Mouse (Mus musculus): ENCODE measurements at regions not wholly inside any gene's neighbourhood (a gene's known extent, or its start where the extent isn't known, plus 50 kb on each side); places are given as distances from the start of the nearest gene placed in this dataset.

DNA sequence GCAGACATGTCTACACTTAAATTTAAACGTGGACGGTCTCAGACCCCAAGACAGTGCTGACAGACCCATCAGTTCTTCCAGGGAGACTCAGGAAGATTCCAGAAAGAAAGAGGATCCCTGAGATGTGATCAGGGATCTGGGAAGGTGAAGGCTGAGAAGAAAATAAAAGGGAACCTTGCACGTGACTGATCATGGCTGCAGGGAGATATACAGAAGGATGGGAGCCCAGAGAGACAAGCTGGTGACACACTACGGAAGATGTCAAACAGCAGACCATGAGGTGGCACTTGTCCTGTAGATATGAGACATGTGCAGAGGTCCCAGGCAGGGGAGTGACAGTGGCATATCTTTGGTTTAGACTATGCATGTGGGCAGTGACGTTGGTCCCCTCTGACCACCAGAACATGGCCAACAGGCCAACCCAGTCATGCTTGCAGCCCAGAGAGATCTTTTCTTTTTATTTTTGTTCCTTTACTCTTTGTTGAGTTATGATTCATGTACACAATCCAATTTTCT is 231.5 kb downstream of the Rplp1 start:
- no peak for ATAC-seq (ENCODE audit: low read depth)

GRCm38 (mm10) chr9:61682316-61682715 is 232.0 kb downstream of the Rplp1 start:
- Histone ChIP-seq H3K4me1 (ENCODE audit: control insufficient read depth, insufficient read depth, low read length) (peaks cover 16% of the 10 kb centered on the region), H3K9ac (ENCODE audit: low read depth, low read length) (no peak overlapping the region), H3K4me3 (ENCODE audit: low read depth, low read length) (no peak overlapping the region), H3K27me3 (replicated peaks; ENCODE audit: control insufficient read depth, insufficient read depth, low read length) (no peaks in the 10 kb centered on the region), H3K27ac (replicated peaks; ENCODE audit: low read depth, low read length) (no peak overlapping the region), H3K9me3 (ENCODE audit: control insufficient read depth, low read length) (no peaks in the 10 kb centered on the region), H3K36me3 (ENCODE audit: control insufficient read depth, insufficient read depth, low read length) (no peaks in the 10 kb centered on the region), H3K4me2 (ENCODE audit: low read depth, low read length) (no peak overlapping the region)
- WGBS = 55% methylated on average over 4 of the region's 4 CpGs
- DNase-seq (ENCODE audit: low spot score) = no peak
- ATAC-seq (ENCODE audit: low read depth) = no peak

More for the DNA sequence above, 231.5 kb downstream of the Rplp1 start:
- no peak overlapping the region for H3K4me3 ChIP-seq (ENCODE audit: low read depth, low read length)
- H3K27ac ChIP-seq (replicated peaks; ENCODE audit: low read depth, low read length) = no peak overlapping the region
- peaks cover 15% of the 10 kb centered on the region for H3K4me1 ChIP-seq (ENCODE audit: control insufficient read depth, insufficient read depth, low read length)
- no peaks in the 10 kb centered on the region for H3K27me3 ChIP-seq (replicated peaks; ENCODE audit: control insufficient read depth, insufficient read depth, low read length)
- H3K9ac ChIP-seq (ENCODE audit: low read depth, low read length) = no peak overlapping the region
- H3K9me3 ChIP-seq (ENCODE audit: control insufficient read depth, low read length) = no peaks in the 10 kb centered on the region
- no peak for DNase-seq (ENCODE audit: low spot score)
- H3K4me2 ChIP-seq (ENCODE audit: low read depth, low read length) = no peak overlapping the region
- WGBS = 90% methylated on average over 5 of the region's 5 CpGs
- no peaks in the 10 kb centered on the region for H3K36me3 ChIP-seq (ENCODE audit: control insufficient read depth, insufficient read depth, low read length)

DNA sequence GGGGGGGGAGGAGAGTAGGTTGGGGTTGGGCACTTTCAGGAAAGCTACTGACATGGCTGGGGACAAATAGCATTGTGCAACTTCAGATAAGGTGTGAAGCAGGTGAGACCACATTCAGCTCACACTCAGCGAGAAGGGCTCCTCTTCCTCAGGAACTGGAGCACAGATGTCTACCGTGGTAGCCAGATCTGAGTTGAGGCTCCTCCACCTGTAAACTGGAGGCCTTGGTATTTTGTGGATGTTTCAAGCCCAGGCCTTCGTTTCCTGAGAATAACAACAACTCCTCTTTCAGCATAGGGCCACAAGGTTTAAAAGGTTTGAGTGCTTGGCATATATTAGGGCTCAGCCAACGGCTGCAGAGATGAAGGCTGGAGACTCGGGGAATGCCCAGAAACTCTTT is 232.9 kb downstream of the Rplp1 start:
- Histone ChIP-seq H3K4me2 (ENCODE audit: low read depth, low read length) (no peak overlapping the region), H3K27ac (replicated peaks; ENCODE audit: low read depth, low read length) (no peak overlapping the region), H3K4me1 (ENCODE audit: control insufficient read depth, insufficient read depth, low read length) (peaks cover 24% of the 10 kb centered on the region), H3K36me3 (ENCODE audit: control insufficient read depth, insufficient read depth, low read length) (no peaks in the 10 kb centered on the region), H3K9ac (ENCODE audit: low read depth, low read length) (no peak overlapping the region), H3K9me3 (ENCODE audit: control insufficient read depth, low read length) (no peaks in the 10 kb centered on the region), H3K27me3 (replicated peaks; ENCODE audit: control insufficient read depth, insufficient read depth, low read length) (no peaks in the 10 kb centered on the region), H3K4me3 (ENCODE audit: low read depth, low read length) (no peak overlapping the region)
- DNase-seq (ENCODE audit: low spot score) (no peak), ATAC-seq (ENCODE audit: low read depth) (no peak)
- 58% methylated on average over 5 of the region's 5 CpGs for WGBS

DNA sequence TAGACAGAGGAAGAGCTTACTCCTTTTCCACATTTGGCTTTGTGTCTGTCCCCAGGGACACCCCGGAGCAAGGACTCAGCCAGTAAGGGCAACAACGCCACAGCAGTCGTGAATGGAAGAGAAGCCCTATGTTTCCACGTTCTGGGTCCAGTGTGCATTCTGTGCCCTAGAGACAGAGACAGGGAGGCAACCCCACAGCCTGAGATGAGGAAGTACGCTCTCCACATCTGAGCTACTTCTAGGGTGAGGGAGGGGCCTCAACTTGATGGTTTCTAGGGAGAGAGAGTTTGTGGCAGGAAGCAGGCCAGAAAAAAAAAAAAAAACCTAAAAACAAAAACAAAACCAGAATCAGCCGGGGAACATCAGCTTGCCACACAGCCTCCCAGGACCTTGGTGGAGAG is 233.4 kb downstream of the Rplp1 start:
- ATAC-seq (ENCODE audit: low read depth) = 0 out of 2 replicates have a peak, but pooled peaks have one; percentile 30
- H3K4me1 ChIP-seq (ENCODE audit: control insufficient read depth, insufficient read depth, low read length) = peaks cover 29% of the 10 kb centered on the region
- WGBS = 27% methylated on average over 5 of the region's 6 CpGs
- no peak overlapping the region for H3K9ac ChIP-seq (ENCODE audit: low read depth, low read length)
- H3K27me3 ChIP-seq (replicated peaks; ENCODE audit: control insufficient read depth, insufficient read depth, low read length) = no peaks in the 10 kb centered on the region
- no peaks in the 10 kb centered on the region for H3K36me3 ChIP-seq (ENCODE audit: control insufficient read depth, insufficient read depth, low read length)
- H3K27ac ChIP-seq (replicated peaks; ENCODE audit: low read depth, low read length) = no peak overlapping the region
- H3K9me3 ChIP-seq (ENCODE audit: control insufficient read depth, low read length) = no peaks in the 10 kb centered on the region
- H3K4me3 ChIP-seq (ENCODE audit: low read depth, low read length) = no peak overlapping the region
- peak; percentile 41 for DNase-seq (ENCODE audit: low spot score)
- no peak overlapping the region for H3K4me2 ChIP-seq (ENCODE audit: low read depth, low read length)

- peaks cover 37% of the 10 kb centered on the region for H3K4me1 ChIP-seq (ENCODE audit: control insufficient read depth, insufficient read depth, low read length)
- no peak overlapping the region for H3K4me2 ChIP-seq (ENCODE audit: low read depth, low read length)
- 76% methylated on average over 6 of the region's 6 CpGs for WGBS
- H3K36me3 ChIP-seq (ENCODE audit: control insufficient read depth, insufficient read depth, low read length) = no peaks in the 10 kb centered on the region
- ATAC-seq (ENCODE audit: low read depth) (no peak), DNase-seq (ENCODE audit: low spot score) (no peak)
- H3K27me3 ChIP-seq (replicated peaks; ENCODE audit: control insufficient read depth, insufficient read depth, low read length) = no peaks in the 10 kb centered on the region
- H3K9me3 ChIP-seq (ENCODE audit: control insufficient read depth, low read length) = no peaks in the 10 kb centered on the region
- no peak overlapping the region for H3K9ac ChIP-seq (ENCODE audit: low read depth, low read length)
- H3K4me3 ChIP-seq (ENCODE audit: low read depth, low read length) = no peak overlapping the region
- H3K27ac ChIP-seq (replicated peaks; ENCODE audit: low read depth, low read length) = no peak overlapping the region
Observed at GRCm38 (mm10) chr9:61679686-61680085, 234.7 kb downstream of the Rplp1 start.

- Histone ChIP-seq H3K4me3 (ENCODE audit: low read depth, low read length) (no peak overlapping the region), H3K27me3 (replicated peaks; ENCODE audit: control insufficient read depth, insufficient read depth, low read length) (no peaks in the 10 kb centered on the region), H3K36me3 (ENCODE audit: control insufficient read depth, insufficient read depth, low read length) (no peaks in the 10 kb centered on the region), H3K4me2 (ENCODE audit: low read depth, low read length) (no peak overlapping the region), H3K9me3 (ENCODE audit: control insufficient read depth, low read length) (no peaks in the 10 kb centered on the region), H3K4me1 (ENCODE audit: control insufficient read depth, insufficient read depth, low read length) (peaks cover 48% of the 10 kb centered on the region), H3K27ac (replicated peaks; ENCODE audit: low read depth, low read length) (no peak overlapping the region), H3K9ac (ENCODE audit: low read depth, low read length) (no peak overlapping the region)
- ATAC-seq (ENCODE audit: low read depth) (no peak), DNase-seq (ENCODE audit: low spot score) (no peak)
- WGBS = 64% methylated on average over 3 of the region's 3 CpGs
Observed at GRCm38 (mm10) chr9:61677603-61678002, 236.7 kb downstream of the Rplp1 start.

DNA sequence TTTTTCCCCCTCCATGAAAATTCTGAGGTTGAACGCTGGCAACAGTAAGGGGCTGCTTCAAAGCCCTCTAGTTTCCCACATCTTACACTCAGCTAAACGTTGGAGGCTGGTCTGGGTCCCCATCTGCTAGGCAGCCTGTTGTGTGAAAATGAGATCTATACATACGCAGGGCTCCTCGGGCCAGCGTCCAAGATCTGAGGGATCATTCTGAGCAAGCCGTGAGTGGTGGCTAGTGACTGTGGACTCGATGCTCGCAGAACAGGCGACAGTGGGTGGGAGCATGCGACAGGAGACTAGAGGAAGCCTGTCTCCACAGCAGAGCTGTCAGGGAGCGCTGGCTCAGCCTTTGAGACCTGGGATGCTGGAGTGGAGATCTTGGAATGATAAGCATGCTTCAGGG is 237.3 kb downstream of the Rplp1 start:
- H3K27ac ChIP-seq (replicated peaks; ENCODE audit: low read depth, low read length) = no peak overlapping the region
- H3K4me2 ChIP-seq (ENCODE audit: low read depth, low read length) = no peak overlapping the region
- H3K4me3 ChIP-seq (ENCODE audit: low read depth, low read length) = no peak overlapping the region
- H3K9ac ChIP-seq (ENCODE audit: low read depth, low read length) = no peak overlapping the region
- no peaks in the 10 kb centered on the region for H3K27me3 ChIP-seq (replicated peaks; ENCODE audit: control insufficient read depth, insufficient read depth, low read length)
- H3K4me1 ChIP-seq (ENCODE audit: control insufficient read depth, insufficient read depth, low read length) = peaks cover 43% of the 10 kb centered on the region
- ATAC-seq (ENCODE audit: low read depth) (no peak), DNase-seq (ENCODE audit: low spot score) (peak; percentile 45)
- no peaks in the 10 kb centered on the region for H3K36me3 ChIP-seq (ENCODE audit: control insufficient read depth, insufficient read depth, low read length)
- H3K9me3 ChIP-seq (ENCODE audit: control insufficient read depth, low read length) = no peaks in the 10 kb centered on the region
- WGBS = 46% methylated on average over 11 of the region's 11 CpGs

- H3K36me3 ChIP-seq (ENCODE audit: control insufficient read depth, insufficient read depth, low read length) = no peaks in the 10 kb centered on the region
- H3K9me3 ChIP-seq (ENCODE audit: control insufficient read depth, low read length) = 0 out of 2 replicates have a peak, but pooled peaks cover 4% of the 10 kb centered on the region
- ATAC-seq (ENCODE audit: low read depth) = no peak
- WGBS = 55% methylated on average over 2 of the region's 2 CpGs
- H3K9ac ChIP-seq (ENCODE audit: low read depth, low read length) = no peak overlapping the region
- no peak overlapping the region for H3K4me2 ChIP-seq (ENCODE audit: low read depth, low read length)
- peaks cover 33% of the 10 kb centered on the region for H3K4me1 ChIP-seq (ENCODE audit: control insufficient read depth, insufficient read depth, low read length)
- H3K27me3 ChIP-seq (replicated peaks; ENCODE audit: control insufficient read depth, insufficient read depth, low read length) = no peaks in the 10 kb centered on the region
- H3K4me3 ChIP-seq (ENCODE audit: low read depth, low read length) = no peak overlapping the region
- H3K27ac ChIP-seq (replicated peaks; ENCODE audit: low read depth, low read length) = no peak overlapping the region
- no peak for DNase-seq (ENCODE audit: low spot score)
Observed at GRCm38 (mm10) chr9:61675366-61675765, 239.0 kb downstream of the Rplp1 start.

- ATAC-seq (ENCODE audit: low read depth) (peak; percentile 72), DNase-seq (ENCODE audit: low spot score) (peak; percentile 83)
- H3K27me3 ChIP-seq (replicated peaks; ENCODE audit: control insufficient read depth, insufficient read depth, low read length) = no peaks in the 10 kb centered on the region
- peaks cover 39% of the 10 kb centered on the region for H3K4me1 ChIP-seq (ENCODE audit: control insufficient read depth, insufficient read depth, low read length)
- no peak overlapping the region for H3K9ac ChIP-seq (ENCODE audit: low read depth, low read length)
- WGBS = 23% methylated on average over 16 of the region's 16 CpGs
- no peak overlapping the region for H3K4me3 ChIP-seq (ENCODE audit: low read depth, low read length)
- H3K4me2 ChIP-seq (ENCODE audit: low read depth, low read length) = no peak overlapping the region
- 0 out of 2 replicates have a peak, but pooled peaks cover 4% of the 10 kb centered on the region for H3K9me3 ChIP-seq (ENCODE audit: control insufficient read depth, low read length)
- H3K27ac ChIP-seq (replicated peaks; ENCODE audit: low read depth, low read length) = peak overlapping the region; percentile 67
- H3K36me3 ChIP-seq (ENCODE audit: control insufficient read depth, insufficient read depth, low read length) = no peaks in the 10 kb centered on the region
Observed at GRCm38 (mm10) chr9:61673575-61674203, 240.7 kb downstream of the Rplp1 start.
